Mouse (Mus musculus): ENCODE results near the gene Parp16.

Parp16 gene

GRCm38 (mm10) chr9:65195053-65195452 is at the start of gene Parp16:
Gene Parp16, plus strand, starts transcription at chr9:65195353.
- DNase-seq (ENCODE audit: low read depth, low spot score) = no peak

DNA sequence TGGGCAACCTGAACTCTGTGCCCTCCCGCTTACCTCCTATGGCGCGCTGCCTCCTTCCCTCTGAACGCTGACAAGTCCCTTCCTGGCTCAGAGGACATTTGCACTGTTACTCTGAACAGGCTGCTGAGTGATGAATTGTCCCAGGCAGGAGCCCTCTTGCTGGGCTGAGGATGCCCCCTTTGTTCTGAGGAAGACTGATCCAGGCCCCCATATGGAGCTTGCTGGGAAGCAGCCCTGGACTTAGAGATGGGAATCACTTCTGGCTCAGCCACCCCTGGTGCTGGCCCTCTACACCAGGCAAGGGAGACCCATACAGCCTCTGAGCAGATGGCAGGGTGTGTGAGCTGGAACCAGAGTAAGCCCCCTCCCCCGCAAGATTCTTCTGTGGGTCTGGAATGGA is 49.2 kb upstream of the Parp16 start:
- DNase-seq (ENCODE audit: low read depth, low spot score) = no peak

DNA sequence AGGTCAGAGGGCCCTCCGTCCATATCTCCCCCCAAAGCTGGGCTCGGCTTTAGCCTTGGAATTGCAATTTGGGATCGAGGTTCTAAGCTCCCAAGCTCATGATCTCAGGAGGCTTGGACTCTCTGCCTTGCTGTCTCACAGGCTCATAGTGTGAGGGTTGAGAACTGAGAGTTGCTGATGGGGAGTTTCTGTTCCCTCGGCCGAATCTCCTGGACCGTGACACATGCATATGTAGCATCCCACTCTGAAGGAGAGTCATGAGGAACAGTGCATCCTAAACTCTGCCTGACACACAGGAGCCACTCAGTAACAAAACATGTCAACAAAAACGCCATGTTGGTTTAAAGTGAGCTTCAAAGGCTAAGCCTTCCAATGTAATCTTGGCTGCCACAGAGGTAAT is 46.6 kb upstream of the Parp16 start:
- DNase-seq (ENCODE audit: low read depth, low spot score) = no peak

GRCm38 (mm10) chr9:65152711-65153330 is 42.3 kb upstream of the Parp16 start:
- no peak for DNase-seq (ENCODE audit: low read depth, low spot score)

DNA sequence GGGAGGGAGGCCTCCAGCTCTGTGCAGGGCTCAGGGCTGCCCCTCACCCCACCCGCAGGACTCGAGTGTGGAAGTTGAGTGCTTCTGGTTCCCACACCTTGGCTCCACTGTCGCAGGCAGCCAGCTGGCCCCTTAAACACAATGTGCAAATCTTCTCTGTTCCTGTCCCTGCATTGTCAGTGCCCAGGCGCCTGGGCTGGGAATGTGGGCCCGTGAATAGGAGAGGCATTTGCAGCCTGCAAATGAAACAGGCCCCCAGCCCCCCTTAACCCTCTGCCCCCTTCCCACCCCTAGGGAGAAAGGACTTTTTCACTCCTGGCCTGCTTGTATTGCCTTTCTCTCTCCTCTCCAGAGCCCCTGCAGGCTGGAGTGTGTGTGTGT is 41.8 kb upstream of the Parp16 start:
- no peak for DNase-seq (ENCODE audit: low read depth, low spot score)

- no peak for DNase-seq (ENCODE audit: low read depth, low spot score)
These were observed 40.3 kb upstream of the Parp16 start for GRCm38 (mm10) chr9:65154692-65155455.

DNA sequence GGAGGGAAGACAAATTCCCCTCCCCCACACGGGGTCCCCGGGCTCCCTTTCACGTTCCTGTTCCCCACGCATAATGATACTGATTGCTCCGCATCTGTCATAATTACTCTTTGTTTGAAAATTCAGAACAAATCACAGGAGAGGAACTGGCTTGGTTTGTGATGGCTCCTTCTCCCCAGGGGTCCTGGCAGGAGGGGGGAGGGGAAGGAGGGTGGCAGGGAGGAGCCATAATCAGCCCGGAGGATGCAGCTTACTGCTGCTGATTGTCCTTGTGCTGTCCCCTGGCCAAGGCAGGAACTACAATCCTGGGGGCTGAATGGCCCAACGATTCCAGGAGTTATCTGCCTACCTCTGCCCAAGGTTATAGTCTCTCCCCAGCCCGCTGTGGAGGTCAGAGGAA is 38.5 kb upstream of the Parp16 start:
- no peak for DNase-seq (ENCODE audit: low read depth, low spot score)

DNA sequence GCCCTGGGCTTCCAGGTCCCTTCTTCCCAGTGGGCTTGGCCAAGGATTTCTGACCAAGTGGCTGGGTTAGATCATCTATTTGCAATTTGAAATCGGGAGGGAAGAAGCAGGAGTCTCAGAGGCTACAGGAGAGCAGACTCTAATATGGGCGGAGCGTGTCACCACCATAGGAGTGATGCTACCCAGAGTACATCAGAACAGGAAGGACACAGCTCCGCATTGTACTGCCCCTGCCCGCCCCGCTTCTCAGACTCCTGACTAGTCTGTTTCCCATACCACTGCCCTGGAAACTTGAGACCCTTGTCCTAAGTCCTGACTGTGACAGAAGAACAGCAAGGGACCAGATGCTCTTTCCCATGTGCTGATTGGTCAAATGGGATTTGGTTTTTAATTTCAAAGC is 37.5 kb upstream of the Parp16 start:
- DNase-seq (ENCODE audit: low read depth, low spot score) = no peak

DNA sequence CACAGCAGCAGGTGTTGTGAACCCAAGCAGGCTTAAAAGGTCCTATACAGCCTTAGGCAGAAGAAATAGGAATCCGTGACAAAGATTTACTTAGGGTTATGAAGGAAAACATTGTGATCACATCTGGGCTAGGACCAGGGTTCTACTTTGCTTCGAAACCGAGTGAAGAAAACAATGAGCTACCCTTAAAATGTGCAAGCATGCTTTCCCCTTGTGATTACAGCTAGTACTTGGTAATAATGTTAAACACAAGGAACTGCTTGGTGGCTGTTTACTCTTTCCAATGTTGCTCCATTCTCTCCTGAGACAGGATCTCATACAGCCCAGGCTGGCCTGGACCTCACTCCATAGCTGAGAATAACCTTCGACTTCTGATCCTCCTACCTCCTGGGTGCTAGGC is 34.0 kb upstream of the Parp16 start:
- DNase-seq (ENCODE audit: low read depth, low spot score) = no peak

DNA sequence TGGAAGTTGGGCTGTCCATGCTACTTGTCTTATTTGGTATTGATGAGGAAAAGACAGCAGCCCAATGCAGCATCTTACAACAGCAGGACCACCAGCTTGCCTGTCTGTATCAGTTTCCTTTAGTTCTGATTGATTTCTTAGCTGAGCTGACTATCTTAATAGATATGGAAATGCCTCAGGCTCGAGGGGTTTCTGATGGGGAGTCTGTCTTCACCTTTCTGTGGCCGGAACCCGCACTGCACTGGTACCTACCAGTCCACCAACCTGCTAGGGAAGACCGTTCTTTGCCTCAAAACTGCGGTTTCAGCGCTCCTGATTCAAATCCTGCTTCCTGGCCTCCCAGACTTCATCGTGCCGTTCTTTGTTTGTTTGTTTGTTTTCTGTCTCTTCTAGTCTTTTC is 33.3 kb upstream of the Parp16 start:
- no peak for DNase-seq (ENCODE audit: low read depth, low spot score)

DNA sequence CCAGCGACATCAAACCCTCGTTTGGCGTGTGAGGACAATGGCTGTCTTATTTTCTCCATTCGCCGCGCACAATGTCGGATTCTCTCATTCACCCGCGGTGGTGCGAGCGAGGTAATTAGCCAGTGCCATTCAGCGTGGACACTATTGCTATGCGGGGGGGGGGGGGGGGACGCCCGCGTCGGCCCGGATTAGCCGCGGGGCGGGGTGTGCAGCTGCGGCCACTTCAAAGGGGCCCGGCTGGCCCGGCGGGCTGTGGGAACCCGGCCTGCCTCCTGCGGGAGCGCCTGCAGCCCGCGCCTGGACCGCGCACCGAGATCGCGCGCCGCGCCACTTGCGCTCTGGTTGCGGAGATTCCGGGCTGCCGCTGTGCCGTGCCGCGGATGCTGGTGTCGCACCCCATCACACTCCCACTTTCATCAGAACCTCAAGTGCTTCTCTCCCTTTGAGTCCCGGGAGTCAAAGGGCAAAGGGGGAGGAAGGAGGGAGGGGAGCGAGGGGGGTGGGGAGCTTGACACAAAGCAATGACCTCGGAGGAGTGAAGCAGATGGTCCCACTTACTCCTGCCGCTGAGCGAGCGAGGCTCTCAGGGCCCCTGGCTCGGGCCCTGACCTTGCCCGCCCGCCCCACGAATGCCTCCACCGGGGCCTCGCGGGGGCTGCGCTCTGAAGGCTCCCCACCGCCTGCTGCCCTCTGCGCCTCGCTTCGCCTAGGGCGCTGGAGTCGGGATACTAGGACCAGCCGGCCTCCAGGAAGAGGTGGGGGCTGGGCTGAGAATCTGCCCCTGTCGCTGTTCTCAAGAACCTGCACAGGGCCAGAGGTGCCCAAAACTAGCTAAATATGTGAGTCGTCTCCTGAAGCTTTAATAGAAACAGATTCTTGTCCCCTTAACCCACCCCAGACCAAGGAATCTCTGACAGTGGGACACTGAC is 32.2 kb upstream of the Parp16 start:
- DNase-seq (ENCODE audit: low read depth, low spot score) = no peak

GRCm38 (mm10) chr9:65164870-65165269 is 30.3 kb upstream of the Parp16 start:
- DNase-seq (ENCODE audit: low read depth, low spot score) = no peak

- DNase-seq (ENCODE audit: low read depth, low spot score) = no peak
These were observed 28.8 kb upstream of the Parp16 start for GRCm38 (mm10) chr9:65166386-65166785.

DNA sequence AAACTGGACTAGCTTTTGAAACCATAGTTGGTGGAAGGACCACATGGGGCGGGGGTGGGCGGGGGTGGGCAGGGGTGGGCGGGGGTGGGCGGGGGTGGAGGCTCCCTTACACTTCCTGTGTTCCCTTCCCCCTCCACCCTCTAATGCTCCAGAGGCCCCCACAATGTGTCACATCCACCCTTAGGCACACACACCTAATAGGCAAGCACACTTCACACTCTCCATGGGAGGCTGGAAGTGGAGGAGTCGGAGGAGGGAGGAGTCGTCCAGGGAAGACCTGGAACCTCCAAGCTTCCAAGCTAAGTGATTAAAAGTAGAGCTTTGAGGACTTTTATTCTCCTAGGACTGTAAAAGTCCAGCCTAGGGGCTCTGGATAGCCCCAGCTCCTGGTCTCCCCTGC is 26.6 kb upstream of the Parp16 start:
- no peak for DNase-seq (ENCODE audit: low read depth, low spot score)

DNA sequence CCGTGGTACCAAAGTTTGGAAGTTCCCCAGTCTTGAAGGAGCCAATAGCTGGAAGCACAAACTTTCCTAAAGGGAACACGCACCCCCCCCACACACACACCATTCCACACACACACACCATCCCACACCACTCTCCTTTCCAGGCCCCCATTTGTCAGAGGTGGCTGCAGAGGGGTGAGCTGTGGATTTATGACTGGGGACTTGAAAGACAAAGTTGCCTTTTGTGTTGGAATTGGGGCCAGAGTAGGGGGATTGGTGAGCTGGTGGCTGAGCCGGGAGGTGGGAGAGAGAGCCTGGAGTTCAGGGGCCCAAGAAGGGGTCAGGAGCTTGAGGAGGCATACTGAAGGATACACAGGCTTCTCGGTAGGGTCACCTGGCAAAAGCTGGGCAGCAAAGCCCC is 26.2 kb upstream of the Parp16 start:
- no peak for DNase-seq (ENCODE audit: low read depth, low spot score)

DNA sequence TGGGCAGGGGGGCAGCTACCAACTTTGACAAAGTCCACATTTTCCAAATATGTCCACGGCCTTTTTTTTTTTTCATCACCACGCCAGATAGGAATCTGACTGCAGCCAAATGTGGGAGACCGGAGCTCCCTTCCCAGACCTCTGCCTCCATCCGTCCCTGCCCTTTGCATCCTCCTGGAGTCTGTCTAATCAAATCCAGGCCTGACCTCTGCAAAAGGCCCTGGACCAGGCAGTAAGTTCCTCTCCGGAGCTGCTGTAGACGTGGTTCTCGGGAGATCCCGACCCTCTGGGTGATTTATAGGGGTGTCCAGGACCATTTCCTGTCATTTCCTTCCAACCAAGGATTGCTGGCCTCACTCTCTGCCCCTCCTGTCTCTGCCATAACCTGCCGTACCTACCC is 22.5 kb upstream of the Parp16 start:
- no peak for DNase-seq (ENCODE audit: low read depth, low spot score)

DNA sequence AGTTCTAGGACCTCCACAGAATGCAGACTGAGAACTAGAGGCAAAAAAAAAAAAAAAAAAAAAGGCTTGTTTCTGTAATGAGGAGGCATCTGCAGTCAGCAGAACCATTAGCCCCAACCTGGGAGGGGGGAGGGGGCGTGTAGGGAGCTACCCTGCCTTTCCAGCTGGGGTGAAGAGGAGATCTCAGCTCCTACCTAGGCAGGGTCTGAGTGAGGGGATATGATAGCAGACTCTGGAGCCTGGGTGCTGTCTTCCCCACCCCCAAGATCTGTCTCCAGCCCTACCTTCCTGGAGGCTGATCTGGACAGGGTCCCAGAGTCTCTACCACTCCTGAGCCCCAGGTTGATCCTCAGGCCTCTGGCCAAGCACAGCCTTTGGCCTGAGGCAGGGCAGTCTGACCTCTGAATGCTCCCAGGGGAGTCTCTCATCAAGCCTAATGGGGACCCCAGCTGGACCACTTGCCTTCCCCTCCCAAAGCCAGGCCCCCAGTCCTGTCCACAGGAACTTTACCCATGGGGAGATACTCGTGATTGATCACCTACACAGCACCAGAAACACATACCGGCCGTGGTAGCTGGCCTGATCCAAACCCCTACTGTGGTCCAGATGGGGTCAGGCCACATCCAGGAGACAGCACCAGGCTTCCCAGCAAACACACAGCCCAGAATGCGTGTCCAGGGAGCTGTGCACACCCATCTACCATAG is 19.8 kb upstream of the Parp16 start:
- no peak for DNase-seq (ENCODE audit: low read depth, low spot score)

DNA sequence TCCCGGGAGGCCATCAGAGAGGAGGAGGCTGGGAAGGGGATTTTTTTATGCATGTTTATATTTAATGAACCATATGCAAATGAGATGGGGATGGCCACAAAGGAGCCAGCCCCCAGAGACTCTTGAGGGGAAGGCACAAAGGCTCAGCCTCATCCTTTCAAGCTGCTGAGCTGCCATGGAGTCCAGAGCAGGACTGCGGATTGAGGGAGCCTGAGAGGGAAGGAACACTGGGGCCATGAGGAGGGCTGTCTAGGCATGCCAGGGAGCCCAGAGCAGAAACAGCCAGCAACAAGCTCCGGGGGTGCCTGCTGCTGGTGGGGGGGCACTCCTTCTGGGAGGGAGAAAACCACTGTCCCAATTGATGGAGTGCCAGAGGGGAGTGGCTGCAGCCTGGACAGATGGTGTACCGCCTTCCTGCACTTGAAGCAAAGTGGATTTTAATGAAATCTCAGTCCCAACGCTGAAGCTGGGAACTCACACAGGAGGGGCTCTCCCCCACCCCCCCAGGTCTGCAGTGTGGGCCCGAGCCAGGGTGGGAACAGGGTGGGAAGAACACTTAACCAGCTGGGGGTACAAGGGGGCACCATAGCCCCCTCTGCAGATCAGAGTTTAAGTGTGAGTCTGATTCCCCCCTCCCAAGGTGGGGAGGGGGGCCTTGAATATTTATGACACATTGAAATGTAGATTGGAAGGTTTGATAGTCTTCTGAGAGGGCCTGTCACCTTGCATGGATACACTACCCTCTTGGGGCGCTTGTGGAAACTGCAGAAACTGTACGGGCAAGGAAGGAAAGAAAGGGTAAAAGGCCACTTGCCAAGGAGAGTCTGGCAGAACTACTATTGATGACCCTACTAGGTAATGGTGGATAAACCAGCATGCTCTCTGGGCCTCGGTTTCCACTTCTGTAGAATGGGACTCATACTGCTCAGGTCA is 18.9 kb upstream of the Parp16 start:
- no peak for DNase-seq (ENCODE audit: low read depth, low spot score)

- no peak for DNase-seq (ENCODE audit: low read depth, low spot score)
These were observed 17.7 kb upstream of the Parp16 start for GRCm38 (mm10) chr9:65177497-65177896.

DNA sequence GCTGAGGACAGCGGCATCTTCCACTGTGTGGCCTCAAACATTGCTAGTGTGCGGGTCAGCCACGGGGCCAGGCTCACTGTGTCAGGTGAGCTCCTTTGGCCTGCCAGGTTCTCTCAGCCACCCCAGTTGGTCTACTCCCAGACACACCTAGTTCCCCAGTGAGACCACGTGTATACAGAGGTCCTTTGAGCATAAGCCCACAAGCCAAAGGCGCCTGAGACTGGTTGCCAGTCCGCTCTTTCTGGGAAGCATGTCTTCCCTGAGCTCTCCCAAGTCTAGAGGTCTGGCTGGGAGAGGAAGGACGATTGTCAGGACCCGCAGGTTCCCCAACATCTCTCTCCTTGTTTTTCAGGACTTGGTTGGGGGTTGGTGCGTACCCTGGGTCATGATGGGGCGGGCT is 17.2 kb upstream of the Parp16 start:
- no peak for DNase-seq (ENCODE audit: low read depth, low spot score)
